Mouse (Mus musculus): ENCODE data around the gene Cdyl2.

DNA sequence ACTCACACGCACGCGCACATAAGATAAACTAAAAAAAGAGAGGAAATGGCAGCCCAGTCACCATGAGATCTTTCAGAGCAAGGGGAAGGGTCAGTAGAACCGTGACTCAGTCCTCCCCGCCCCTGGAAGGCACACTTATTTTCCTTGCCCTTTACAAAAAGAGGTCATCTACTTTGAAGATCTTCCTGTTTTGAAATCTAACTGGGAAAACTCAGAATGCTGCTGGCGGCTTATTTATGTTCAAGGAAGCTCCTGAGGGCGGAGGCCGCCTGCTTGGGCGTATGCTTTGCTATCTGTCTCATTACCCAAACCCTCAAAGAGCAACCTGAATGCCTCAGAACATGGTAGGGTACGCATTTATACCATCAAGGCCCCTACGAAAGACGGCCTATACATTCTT lies 38.0 kb upstream of the Cdyl2 start:
- no peak for TF ChIP-seq POLR2A (IDR thresholded peaks at IDR 0.05; ENCODE audit: borderline replicate concordance, insufficient read depth, low read length)
- no peak for TF ChIP-seq CTCF (IDR thresholded peaks at IDR 0.05; ENCODE audit: borderline replicate concordance, insufficient read depth, low read depth, low read length)

Data from cerebellum, adult 2 months (tissue).